Comparison of ENCODE assay signal across 8 mouse cellular contexts in the genomic region with DNA sequence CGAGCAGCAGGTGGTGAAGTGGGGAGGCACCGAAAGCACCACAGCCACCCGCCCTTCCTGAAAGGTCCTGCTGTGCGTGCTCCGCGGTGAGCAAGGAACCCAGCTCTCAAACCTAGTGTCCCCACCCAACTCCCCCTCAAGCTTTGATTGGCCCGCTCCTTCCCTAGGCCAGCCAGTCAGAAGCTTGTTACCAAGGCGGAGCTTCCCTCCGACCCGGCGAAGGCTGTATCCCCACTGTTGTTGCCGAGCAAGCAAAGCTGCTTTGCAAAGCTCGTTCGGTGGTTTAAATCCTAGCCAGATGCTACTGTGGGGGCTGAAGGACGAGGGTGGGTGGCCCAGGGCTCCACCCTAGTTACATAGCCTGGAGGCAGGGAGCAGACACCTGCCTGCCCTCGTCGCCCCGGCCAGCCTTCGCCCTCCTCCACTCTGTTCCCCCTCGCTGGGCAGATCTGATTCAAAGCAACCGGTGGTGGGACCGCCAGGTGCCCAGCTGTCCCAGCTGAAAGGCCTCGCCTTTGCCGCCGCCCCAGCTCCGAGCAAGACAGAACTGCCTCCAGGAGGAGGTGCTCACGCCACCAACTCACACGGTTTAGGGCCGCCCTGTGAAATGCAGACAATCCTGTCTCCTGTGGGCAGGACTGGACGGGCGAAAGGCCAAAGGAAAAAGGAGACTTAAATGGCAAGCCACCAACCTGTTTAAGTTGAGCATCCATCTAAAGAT. TPM values are rescaled to one million over a fixed set of nuclear protein-coding genes. Genes with fewer than 3 reads are reported as not detected.
DNase-seq lines count a peak whose midpoint lies in the region; ATAC-seq lines count a peak whose summit lies in the region.

No protein-coding gene starts in this region.

- WGBS in hindbrain, embryonic 11.5 days = under 1% methylated on average over 31 of the region's 31 CpGs

- H3K27ac ChIP-seq in hindbrain, embryonic 11.5 days (ENCODE audit: low read depth, low read length) = peak overlapping the region; percentile 99

- no peaks in the 10 kb centered on the region for H3K36me3 ChIP-seq in hindbrain, embryonic 11.5 days (ENCODE audit: control insufficient read depth, insufficient read depth, low read length)

- H3K9me3 ChIP-seq in hindbrain, embryonic 11.5 days (ENCODE audit: control insufficient read depth, low read length) = no peaks in the 10 kb centered on the region

- H3K4me2 ChIP-seq in hindbrain, embryonic 11.5 days (replicated peaks; ENCODE audit: low read depth, low read length) = peak overlapping the region; percentile 60

- no peaks in the 10 kb centered on the region for H3K27me3 ChIP-seq in hindbrain, embryonic 11.5 days (ENCODE audit: control insufficient read depth, insufficient read depth, low read length)

- peak; percentile 74 for ATAC-seq in hindbrain, embryonic 11.5 days (ENCODE audit: low FRiP score)

- H3K4me1 ChIP-seq in hindbrain, embryonic 11.5 days (replicated peaks; ENCODE audit: control insufficient read depth, insufficient read depth, low read length) = peaks cover 29% of the 10 kb centered on the region

- H3K9ac ChIP-seq in hindbrain, embryonic 11.5 days (ENCODE audit: low read depth, low read length) = peak overlapping the region; percentile 51

- H3K4me3 ChIP-seq in hindbrain, embryonic 11.5 days (ENCODE audit: low read depth, low read length) = peak overlapping the region; percentile 28

- DNase-seq in MN1 (ENCODE audit: low spot score) = peak; percentile 94
- peak; percentile 90 for DNase-seq in cerebellum, adult 9-10 months
- DNase-seq in frontal cortex, adult 2 months (ENCODE audit: extremely low spot score in 1 of 2, low spot score in 1 of 2) = peak; percentile 86 to 92
- peak; percentile 85 for DNase-seq in hindbrain, embryonic 11.5 days (ENCODE audit: low spot score)
- peak; percentile 85 to 94 for DNase-seq in layer of hippocampus, postnatal 14 days (ENCODE audit: low spot score in 2 of 2)
- peak; percentile 97 for DNase-seq in lung, postnatal 10 days
- DNase-seq in ovary, postnatal 14 days (ENCODE audit: low spot score) = peak; percentile 76
- DNase-seq in thymus, postnatal 10 days (ENCODE audit: low spot score in 2 of 2) = peak; percentile 94 to 98

RNA-seq across cellular contexts. Expression of a gene that starts 17.9 kb away (rescaled TPM):
- 18.8 and 32.5 TPM in 2 replicates for polyA plus RNA-seq in frontal cortex, adult 2 months (2012; rRNA removed)
- 107 and 108 TPM in 2 replicates for polyA plus RNA-seq in hindbrain, embryonic 11.5 days (2014; fragmentation: Nextera tagmentation; extraction: Ambion mirVana)
- 10 to 100 TPM; 14.1 to 19.2 TPM for total RNA-seq in layer of hippocampus, postnatal 14 days (2021)

RNA-seq across cellular contexts. Expression of a gene that starts 24.0 kb away (rescaled TPM):
- polyA plus RNA-seq in frontal cortex, adult 2 months (2012; rRNA removed) = 9.1 and 16.2 TPM in 2 replicates
- polyA plus RNA-seq in hindbrain, embryonic 11.5 days (2014; fragmentation: Nextera tagmentation; extraction: Ambion mirVana) = 7.0 and 10.1 TPM in 2 replicates
- 1 to 10 TPM; 3.3 to 4.5 TPM for total RNA-seq in layer of hippocampus, postnatal 14 days (2021)

RNA-seq across cellular contexts. Expression of a gene that starts 50.0 kb away (rescaled TPM):
- polyA plus RNA-seq in frontal cortex, adult 2 months (2012; rRNA removed) = 0.22 and 0.23 TPM in 2 replicates
- polyA plus RNA-seq in hindbrain, embryonic 11.5 days (2014; fragmentation: Nextera tagmentation; extraction: Ambion mirVana) = not detected in 2 replicates
- total RNA-seq in layer of hippocampus, postnatal 14 days (2021) = under 1 TPM in 1 of 2 experiments, not detected in 1; 0.39 TPM

Comparison
In these comparisons a context has a peak if more than half of its experiments do, and no peak if none do; other contexts are left out.
1. Peak in every context shown above with its lines: DNase-seq, ATAC-seq, H3K4me3 ChIP-seq and H3K27ac ChIP-seq.